Mouse (Mus musculus) neutrophil, adult 59 days (primary cell): ENCODE results near the gene Akr1a1. TPM values are rescaled to one million over a fixed set of nuclear protein-coding genes. Genes with fewer than 3 reads are reported as not detected.

Experiments
- total RNA-seq, 2 experiments: library from RNA; stranded (reverse); gene quantifications; 1 replicate in 1 of 2; 2 replicates in 1 of 2; pipeline ENCODE4 v1.2.4; 2023

Gene Akr1a1
- 100 to 1,000 TPM; 246 to 288 TPM for total RNA-seq

GRCm38 (mm10) chr4:116650924-116651796, at the start of gene Akr1a1:
TSS of gene Akr1a1 (minus strand) at chr4:116651680.

DNA sequence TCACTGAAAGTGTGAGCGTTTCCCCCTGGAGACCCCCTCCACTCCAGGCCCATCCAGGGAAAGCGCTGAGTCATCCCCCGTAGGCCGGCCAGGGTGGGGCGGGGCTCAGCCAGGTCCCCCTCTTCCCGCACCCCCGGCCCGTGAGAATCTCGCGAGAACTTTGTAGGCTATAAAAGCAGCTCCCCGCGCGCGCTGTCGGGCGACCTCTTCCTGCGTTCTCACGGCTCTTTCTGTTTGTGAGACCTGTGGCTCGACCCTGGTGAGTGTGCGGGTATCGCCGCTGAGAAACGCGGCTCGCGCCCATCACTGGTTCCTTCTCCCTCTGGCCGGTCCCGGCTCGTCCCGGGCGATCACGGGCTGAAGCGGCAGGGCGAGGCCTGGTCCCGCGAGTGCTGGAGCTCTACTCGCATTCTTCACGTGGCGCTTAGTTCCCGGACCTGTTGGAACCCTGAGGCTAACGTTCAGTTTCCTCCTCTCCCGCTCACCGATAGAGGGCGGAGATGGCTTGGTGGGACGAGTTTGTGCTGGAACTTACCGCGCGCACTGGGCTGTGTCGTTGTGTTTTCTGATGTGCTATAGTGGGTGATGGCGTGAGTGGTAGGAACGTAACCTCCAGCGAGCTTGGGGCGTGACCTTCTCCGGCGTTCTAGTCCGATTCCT, 34.1 kb upstream of the Akr1a1 start, which contains the start of gene Prdx1:
Prdx1 (plus strand) TSS at position 143 of the 660 bp plus-strand sequence.

GRCm38 (mm10) chr4:116627722-116628662, 23.5 kb downstream of the Akr1a1 start, which contains the start of gene Nasp:
TSS of gene Nasp (minus strand) at chr4:116627941.

DNA sequence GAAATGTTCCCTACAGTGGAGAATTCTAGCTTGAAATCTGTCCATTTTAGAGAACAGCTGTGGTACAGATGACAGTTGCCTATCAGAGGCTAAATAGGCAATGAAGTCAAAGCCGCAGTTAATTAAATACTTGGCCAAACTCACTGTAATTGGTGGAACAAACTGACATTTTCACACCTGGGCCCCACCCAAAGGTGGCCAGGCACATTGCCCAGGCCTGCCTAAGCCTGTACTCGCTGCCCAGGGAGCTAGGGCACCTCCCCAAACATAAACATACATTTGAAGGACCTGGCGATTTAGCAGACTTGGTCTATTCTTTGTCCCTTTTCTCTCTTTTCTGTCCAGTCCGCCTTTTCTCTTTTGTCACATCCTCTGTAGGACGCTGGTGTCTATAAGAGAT, 55.1 kb downstream of the Akr1a1 start, which contains the start of gene Ccdc17:
Ccdc17 (plus strand) TSS at position 276 of the 400 bp plus-strand sequence.

Other genes with a start within 250 kb of the Akr1a1 start
- gene Mast2, start 187.5 kb downstream of the Akr1a1 start, total RNA-seq: 10 to 100 TPM; 17.9 to 24.4 TPM
- 1 to 10 TPM; 6.0 to 6.3 TPM for gene Ipp, start 144.1 kb downstream of the Akr1a1 start, total RNA-seq
- gene Tmem69, start 95.7 kb downstream of the Akr1a1 start, total RNA-seq: 1 to 10 TPM; 8.1 to 8.2 TPM
- 10 to 100 TPM; 75.7 to 79.6 TPM for gene Gpbp1l1, start 94.0 kb downstream of the Akr1a1 start, total RNA-seq
- gene Ccdc17, start 55.0 kb downstream of the Akr1a1 start, total RNA-seq: 1 to 10 TPM; 8.1 to 8.5 TPM
- gene Nasp, start 23.7 kb downstream of the Akr1a1 start, total RNA-seq: 10 to 100 TPM; 52.7 to 57.8 TPM
- 100 to 1,000 TPM; 102 to 170 TPM for gene Prdx1, start 33.9 kb upstream of the Akr1a1 start, total RNA-seq
- 1 to 10 TPM; 3.2 to 3.5 TPM for gene Mmachc, start 56.7 kb upstream of the Akr1a1 start, total RNA-seq
- gene Ccdc163, start 56.8 kb upstream of the Akr1a1 start, total RNA-seq: 10 to 100 TPM; 12.0 to 18.3 TPM
- gene Tesk2, start 69.3 kb upstream of the Akr1a1 start, total RNA-seq: 10 to 100 TPM; 35.6 to 37.0 TPM
- 10 to 100 TPM; 15.3 TPM for gene Toe1, start 156.0 kb upstream of the Akr1a1 start, total RNA-seq
- gene Mutyh, start 156.0 kb upstream of the Akr1a1 start, total RNA-seq: 1 to 10 TPM; 6.1 to 6.8 TPM
- gene Hpdl, start 170.0 kb upstream of the Akr1a1 start, total RNA-seq: not detected
- under 1 TPM in 1 of 2 experiments, not detected in 1; 0.07 TPM for gene Zswim5, start 225.7 kb upstream of the Akr1a1 start, total RNA-seq